Mouse (Mus musculus): Measurements from ENCODE around the gene Celf6.

The Celf6 gene

DNA sequence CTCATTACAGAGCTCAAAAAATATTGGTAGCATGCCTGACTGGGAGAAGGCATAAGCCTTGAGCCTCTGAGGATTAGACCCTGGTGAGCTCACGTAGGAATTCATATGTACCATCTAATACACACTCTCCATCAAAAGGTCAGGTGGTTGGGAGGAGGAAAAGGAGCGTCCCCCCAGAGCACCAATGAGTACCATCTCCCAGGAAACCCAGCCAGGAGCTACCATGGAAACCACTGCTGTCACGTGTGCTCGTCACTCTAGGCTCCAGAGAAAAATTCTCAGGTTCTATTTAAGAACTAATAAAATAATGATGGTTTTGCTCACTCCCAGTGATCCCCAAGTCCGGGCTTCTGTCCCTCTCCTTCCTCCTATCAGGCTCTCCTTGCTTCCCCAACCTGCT, 10.5 kb downstream of the Celf6 start:
- peak; percentile 75 to 84 for DNase-seq (ENCODE audit: low spot score in 2 of 2)

DNA sequence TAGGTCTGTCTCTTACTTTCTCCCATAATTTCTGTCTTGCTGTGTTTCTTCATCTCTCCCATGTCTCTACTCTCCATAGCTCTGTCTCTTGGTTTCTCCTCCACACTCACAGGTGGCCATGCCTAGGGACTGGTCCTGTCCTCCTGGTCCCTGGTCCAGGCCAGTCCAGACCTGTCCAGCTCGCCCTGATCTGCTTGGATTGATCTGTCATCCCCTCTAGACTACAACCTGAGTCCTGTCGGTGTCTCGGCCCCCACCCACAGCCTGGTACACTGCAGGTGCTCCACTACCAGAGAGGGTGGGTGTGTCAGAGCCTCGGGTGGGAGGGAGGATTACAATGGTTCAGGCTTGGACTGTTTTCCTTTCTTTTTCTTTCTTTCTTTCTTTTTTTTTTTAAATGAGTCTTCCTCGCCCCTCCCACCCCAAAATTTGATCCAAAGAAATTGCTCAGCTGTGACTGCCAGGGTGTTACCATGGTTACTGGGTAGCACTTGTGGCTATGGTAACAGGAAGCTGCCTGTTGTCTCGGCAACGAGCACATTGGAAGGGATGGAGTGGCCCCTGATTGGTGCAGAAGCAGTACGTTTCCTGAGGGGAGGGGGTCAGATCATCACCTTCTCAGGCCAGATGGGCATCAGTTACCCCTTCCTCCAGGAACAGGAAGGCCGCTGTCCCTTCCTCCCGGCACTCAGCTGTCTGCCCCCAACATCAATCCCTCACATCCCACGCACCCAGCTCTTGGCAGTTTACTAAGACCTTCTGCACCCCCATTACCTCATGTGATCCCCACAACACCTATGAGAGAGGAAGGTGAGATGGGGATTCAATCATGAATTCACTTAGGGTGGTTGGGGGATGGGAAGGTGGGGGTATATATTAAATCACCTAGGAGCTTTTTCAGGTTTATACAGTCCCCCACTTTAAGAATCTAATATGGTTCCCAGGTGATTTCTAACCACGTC, 11.3 kb downstream of the Celf6 start:
- DNase-seq (ENCODE audit: low spot score in 2 of 2), result peak; percentile 90 to 96

DNA sequence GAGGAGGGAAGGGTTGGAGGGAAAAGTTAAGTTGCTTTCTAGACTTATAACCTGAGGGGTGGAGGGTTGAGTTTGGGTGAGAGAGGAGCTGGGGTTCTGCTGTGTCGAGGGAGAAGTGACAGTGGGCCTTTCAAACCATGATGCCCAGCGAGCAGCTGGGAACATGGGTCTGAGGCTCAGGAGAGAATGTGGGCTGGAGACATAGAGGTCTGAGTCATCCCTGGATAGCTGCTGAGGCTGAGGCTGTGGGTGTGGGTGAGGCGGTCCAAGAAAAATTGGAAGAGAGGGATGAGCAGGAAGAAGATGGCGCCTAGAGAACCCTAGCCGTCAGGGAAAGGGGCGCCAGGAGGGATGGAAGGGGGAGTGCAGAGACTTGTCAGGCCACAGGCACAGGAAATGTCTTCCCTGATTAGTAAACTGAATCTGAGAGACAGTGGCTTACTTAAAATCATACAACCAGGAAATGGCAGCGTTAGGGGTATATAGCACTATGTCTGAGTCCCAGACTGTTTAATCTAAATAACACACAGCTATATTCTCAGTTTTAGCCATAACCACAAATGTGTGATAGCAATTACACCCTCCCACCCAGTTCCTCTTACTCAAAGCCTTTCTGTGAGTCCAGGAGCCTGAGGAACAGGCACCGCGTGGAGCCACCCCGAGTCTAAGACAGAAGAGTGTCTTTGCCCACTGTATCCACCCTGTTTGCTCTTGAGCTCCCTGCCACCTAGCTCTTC, 12.2 kb downstream of the Celf6 start:
- DNase-seq (ENCODE audit: low spot score in 2 of 2), result peak; percentile 47 to 60

DNA sequence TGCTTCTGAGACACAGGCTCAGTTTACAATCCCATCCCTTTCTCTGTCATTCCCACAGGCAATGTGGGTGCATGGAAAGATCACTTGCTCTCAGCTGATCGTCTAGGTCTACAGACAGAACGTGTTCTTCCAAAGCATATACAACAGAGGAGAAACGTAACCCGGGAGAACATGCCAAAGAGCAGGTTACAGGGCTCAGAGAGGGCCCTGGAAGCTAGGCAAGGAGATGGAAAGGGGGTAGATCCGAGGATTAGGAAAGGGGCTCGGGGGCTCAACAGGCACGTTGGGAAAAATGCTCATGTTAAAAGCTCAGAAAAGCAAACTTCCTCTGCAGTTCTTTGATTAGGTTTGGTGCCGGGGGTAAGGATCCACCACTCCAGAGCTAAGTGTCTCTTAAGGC, 23.9 kb downstream of the Celf6 start:
- no peak for DNase-seq (ENCODE audit: low spot score in 2 of 2)

DNA sequence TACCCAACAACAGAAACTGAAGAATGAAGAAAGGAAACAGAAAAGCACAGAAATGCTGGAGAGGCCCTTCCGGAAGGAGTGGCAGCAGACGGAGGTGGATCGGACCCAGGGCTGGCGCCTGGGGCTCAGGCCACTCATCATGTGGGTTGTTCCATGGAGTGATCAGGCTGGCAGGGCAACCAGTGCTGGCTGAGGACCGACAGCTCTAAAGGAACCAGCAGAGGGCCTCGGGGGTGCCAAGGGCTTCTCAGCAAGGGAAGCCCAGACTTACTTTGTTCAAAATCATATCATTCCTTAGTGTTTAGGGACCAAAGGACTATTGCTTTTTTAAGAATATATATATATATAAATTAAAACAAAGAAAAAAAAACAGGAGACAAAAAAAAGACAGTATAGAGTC, 28.2 kb downstream of the Celf6 start:
- DNase-seq (ENCODE audit: low spot score in 2 of 2), result peak in 1 of 2 experiments; percentile 39

DNA sequence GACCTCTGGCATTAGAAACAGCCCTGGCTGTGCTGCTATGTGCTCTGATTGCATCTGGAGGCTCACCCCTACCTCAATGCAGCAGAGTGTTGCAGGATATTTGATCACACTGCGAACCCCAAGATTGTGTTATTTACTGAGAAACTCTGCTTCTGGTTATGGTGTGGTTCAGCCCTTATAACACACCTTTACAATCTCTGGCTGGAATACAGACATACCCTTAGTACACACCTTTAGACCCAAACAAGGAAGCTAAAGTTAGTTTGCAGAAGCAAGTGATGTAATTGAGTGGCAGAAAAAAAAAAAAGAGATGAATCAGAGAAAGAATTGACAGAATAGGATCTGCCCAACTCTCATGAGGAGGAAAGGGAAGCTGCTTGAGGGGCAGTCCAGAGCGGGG, 33.2 kb downstream of the Celf6 start:
- DNase-seq (ENCODE audit: low spot score in 2 of 2), result no peak

DNA sequence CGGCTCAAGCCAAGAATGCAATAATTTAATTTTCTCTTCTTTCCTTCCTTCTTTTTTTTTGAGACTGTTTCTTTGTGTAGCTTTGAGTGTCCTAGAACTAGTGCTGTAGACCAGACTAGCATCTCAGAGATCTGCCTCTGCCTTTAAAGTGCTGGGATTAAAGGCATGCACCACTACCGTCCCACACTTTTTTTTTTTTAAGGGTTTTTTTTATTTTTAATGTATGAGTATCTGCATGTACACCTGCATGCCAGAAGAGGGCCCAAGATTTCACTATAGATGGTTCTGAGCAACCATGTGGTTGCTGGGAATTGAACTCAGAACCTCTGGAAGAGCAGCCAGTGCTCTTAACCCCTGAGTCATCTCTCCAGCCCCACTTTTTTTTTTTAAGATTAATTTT, 38.1 kb downstream of the Celf6 start:
- DNase-seq (ENCODE audit: low spot score in 2 of 2), result no peak

DNA sequence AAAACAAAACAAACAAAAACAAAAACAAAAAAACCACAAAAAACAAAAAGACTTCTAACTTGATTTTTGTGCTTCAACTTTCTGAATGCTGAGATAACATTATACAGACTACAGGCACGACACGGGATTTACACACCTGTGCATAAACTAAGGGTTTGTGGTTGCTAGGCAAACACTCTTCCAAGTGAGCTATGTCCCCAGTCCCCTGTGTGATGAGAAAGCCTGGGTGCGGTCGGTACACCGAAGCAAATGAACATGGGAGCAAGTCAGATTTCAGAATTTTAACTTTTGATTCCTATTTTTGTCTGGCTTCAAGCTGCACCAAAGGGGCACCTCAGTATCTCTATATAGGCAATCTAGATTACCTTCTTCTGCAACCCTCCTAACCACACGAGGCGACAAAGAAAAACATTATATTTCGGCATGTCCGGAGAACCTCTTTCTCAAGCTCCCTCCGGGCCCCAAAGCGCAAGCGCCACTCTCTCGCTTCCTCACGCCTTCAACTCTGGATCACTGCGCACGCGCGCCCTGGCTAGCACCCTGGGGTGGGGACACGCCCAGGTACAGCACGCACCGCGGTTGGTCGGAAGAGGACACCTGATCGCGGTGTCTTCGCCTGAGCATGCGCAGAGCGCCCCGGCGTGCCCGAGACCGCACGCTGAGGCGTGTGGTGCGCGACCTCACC, 39.0 kb downstream of the Celf6 start, which contains the start of gene Parp6:
Gene Parp6 (plus strand): TSS at position 663 of the 685 bp plus-strand sequence.
- peak; percentile 100 for DNase-seq (ENCODE audit: low spot score in 2 of 2)

DNA sequence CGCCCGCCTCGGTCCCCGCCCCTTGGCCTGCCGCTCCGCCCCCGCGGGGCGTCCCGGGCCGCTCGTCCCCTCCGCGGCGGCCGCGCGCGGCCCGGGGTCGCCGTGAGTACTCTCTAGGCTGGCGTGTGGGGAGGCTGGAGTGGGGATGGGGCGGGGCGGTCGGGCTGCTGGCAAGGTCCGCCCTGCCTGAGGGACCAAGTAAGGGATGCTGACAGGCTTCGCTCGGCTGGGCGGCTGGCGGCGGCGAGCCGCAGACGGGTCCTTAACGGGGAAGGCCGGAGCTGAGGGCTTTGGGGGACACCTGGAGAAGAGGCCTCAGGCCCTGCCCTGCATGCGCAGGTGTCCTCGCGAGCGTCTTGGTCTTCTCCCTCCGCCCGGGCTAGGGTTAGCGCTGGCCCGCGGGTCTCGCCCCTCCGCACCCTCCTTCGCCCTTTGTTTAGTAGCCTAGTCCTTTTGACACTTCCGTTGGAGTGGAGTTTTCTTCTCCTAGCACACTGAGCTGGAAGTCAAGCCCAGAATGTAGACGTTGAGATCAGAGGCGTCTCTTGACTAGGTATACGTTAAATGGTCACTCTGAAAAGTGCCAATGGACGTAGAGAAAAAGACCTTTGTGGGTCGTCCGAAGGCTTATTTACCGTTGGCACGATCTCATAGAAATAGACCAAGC, 39.7 kb downstream of the Celf6 start:
- DNase-seq (ENCODE audit: low spot score in 2 of 2), result no peak

DNA sequence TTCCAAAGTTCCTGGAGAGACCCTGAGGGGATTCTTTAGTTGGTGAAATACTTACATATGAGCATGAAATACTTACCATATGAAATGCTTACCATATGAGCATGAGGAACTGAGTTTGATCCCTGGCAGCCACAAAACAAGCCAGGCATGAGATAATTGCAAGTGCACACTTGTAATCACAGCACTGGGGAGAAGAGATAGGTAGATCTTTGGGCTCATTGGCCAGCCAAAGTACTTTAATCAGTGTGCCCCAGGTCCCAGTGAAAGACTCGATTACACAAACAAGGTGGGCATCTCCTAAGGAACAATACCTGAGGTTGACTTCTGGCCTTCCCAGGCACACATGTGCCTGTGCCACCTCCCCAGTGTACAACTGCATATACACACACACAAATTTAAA, 60.7 kb downstream of the Celf6 start:
- no peak for DNase-seq (ENCODE audit: low spot score in 2 of 2)

DNA sequence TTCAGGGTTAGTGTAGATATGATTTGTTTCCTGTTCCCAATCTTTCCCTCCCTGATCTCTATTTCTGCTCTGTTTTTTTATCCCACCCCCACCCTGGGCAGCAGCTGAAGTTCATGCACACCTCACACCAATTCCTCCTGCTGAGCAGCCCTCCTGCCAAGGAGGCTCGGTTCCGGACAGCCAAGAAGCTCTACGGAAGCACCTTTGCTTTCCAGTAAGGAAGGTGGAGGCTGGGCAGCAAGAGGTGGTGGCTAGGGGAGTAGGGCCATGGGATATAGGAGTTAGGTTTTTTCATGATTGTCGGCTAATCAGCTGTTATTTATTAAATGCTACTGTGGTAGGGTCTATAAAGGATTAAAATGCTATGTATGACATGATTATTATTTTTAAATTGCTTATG, 62.2 kb downstream of the Celf6 start:
- no peak for DNase-seq (ENCODE audit: low spot score in 2 of 2)

DNA sequence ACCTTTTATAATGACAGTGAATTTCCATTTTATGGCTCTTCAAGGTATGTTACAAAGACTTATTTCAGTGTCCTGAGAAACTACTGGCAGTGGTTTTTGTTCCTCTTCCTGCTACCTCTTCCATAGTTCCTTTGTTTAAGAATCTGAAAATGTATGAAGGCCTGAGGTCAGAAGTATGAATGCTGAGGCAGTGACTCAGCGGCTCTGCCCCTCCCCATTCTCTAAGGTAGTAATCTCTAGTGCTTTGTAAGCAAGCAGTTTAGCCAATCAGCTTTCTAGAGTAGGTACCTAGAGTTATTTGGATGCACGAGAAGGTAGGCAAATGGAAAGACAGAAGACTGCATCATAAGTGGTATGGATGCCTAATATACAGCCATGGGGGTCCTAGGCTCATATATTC, 63.6 kb downstream of the Celf6 start:
- no peak for DNase-seq (ENCODE audit: low spot score in 2 of 2)

DNA sequence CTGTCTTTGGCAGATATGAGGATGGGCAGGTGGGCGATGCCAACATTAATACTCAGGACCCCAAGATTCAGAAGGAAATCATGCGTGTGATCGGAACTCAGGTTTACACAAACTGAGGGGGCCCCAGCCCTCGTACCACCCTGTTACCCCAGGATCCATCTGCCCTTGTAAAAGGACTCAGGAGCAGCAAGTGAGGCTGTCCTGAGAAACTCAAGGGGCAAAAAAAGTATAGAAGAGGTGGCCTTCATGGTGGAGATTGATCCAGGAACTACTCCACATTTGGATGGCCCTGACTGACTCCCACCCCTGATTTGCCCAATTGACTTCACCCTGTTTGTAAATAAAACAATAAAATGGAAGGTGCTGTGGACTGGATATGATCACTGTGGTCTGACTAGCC, 72.2 kb downstream of the Celf6 start:
- DNase-seq (ENCODE audit: low spot score in 2 of 2), result no peak

DNA sequence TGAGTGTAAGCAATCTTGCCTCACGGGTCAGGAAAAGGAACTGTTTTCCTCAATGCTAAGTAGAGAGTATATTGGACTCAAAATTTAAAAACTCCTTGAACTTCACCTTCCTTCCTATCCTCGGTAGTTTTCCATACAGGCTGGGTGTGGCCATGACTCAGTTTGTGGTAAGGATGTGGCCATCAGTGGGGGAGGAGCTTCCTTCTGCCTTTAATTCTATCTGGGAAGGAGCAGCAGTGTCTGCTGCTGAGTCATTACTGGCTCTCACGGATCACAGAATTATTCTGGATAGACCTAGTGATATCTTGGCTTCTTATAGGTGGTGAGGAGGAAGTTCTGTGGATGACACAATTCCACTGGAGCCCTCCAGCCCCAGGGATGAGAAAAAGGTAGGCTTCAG, 75.7 kb downstream of the Celf6 start:
- DNase-seq (ENCODE audit: low spot score in 2 of 2), result no peak

DNA sequence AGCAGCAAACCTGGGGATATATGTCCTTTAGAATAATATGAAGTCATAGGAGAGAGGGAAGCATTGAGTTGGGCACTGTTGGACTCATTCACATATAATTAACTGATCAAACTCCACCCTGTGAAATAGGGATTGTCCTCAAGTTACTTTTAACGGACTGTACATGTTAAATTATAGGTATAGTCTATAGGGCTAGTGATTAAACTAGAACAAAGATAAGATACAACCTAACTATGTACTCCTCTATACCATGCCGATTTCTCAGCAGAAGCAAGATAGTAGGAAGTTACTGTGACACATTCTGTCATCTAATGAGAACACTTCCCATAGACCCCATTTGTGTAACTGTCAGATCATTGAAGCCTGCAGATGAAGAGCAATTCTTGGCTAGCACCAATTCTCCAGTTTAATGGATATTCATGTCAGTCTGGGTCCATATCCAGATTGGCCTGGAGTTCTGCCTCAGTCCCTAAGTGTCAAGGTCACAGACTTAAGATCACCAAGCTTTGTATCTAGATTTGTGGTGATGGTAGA, 76.8 kb downstream of the Celf6 start:
- no peak for DNase-seq (ENCODE audit: low spot score in 2 of 2)

DNA sequence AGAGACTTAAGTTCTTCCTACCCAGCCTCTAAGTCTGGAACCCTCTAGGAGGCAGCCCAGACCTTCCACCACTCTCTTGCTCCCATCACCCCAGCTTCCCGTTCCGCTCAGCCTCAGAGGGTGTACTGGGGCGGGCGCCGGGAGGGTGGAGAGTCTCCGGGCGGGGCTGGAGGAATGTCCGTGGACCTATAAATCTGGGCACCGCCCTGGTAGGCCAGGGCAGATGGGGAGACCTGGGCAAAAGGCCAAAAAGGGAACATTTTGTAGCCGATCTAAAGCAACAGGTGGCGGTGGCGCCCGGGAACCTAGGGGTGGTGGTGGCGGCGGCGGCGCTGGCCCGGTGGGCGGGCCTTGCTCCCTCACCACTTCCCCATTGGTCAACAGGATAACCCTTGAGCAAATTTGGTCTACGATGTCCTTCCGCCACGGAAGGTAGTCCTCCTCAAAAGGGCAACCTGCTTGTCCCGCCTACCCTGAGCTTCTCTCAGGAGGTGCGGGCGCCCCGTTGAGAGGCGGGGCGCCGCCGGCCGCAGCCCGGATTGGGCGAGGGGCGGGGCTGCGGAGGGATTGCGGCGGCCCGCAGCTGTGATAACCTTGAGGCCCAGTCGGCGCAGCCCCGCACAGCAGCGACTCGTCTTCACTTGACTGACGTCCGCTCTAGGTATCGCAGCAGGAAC, 78.4 kb downstream of the Celf6 start, which contains the start of gene Pkm:
Gene Pkm (plus strand): TSS at position 411 of the 677 bp plus-strand sequence.
- DNase-seq (ENCODE audit: low spot score in 2 of 2), result peak; percentile 98
